Mouse (Mus musculus) neural tube, embryonic 12.5 days (tissue): Measurements from ENCODE around the gene Lrrc15. TPM values are rescaled to one million over a fixed set of nuclear protein-coding genes. Genes with fewer than 3 reads are reported as not detected.

Experiments used
- ATAC-seq: fragments of 200-750 bp; cut with Nextera tagmentation; 2 replicates; pipeline ENCODE4 v1.8.0; 2017; ENCODE audit warnings: low read depth, mild to moderate bottlenecking, moderate TSS enrichment, moderate library complexity; ENCODE audit not compliant: low FRiP score
- H3K27ac ChIP-seq: fragments of 300-500 bp; sonication (generic); 2 replicates; pipeline ENCODE4 v1.5.1; 2016
- H3K27me3 ChIP-seq: fragments of 300-500 bp; sonication (generic); replicated peaks from 2 replicates; pipeline ENCODE4 v1.6.1; 2016; ENCODE audit warnings: mild to moderate bottlenecking
- H3K36me3 ChIP-seq: fragments of 300-500 bp; sonication (generic); 2 replicates; pipeline ENCODE4 v1.6.1; 2016; ENCODE audit warnings: mild to moderate bottlenecking
- H3K4me1 ChIP-seq: fragments of 300-500 bp; sonication (generic); 2 replicates; pipeline ENCODE4 v1.6.1; 2016
- H3K4me2 ChIP-seq: fragments of 300-500 bp; sonication (generic); replicated peaks from 2 replicates; pipeline ENCODE4 v1.6.1; 2016; ENCODE audit warnings: mild to moderate bottlenecking
- H3K4me3 ChIP-seq: fragments of 300-500 bp; sonication (generic); 2 replicates; pipeline ENCODE4 v1.5.1; 2016
- H3K9ac ChIP-seq: fragments of 300-500 bp; sonication (generic); 2 replicates; pipeline ENCODE4 v1.6.1; 2016; ENCODE audit warnings: mild to moderate bottlenecking
- H3K9me3 ChIP-seq: fragments of 300-500 bp; sonication (generic); 2 replicates; pipeline ENCODE4 v1.6.1; 2016; ENCODE audit warnings: mild to moderate bottlenecking
- WGBS: fragments of 180-500 bp; shearing (Covaris S2); methylation state at CpG from one replicate; pipeline ENCODE4 v1.1.7; 2016; 5-methylcytosine and 5-hydroxymethylcytosine counted together
- polyA plus RNA-seq: library from polyadenylated mRNA; unstranded; fragments of >200 nt; fragmentation: Nextera tagmentation; extraction: Ambion mirVana; gene quantifications from 2 replicates; pipeline ENCODE4 v1.2.1, GENCODE M21; 2016

Lrrc15 gene
- polyA plus RNA-seq, 1 experiment from 2014 or later = 0.27 TPM

GRCm38 (mm10) chr16:30271941-30272595 lies 11.0 kb downstream of the Lrrc15 start:
- Histone ChIP-seq H3K4me3 (no peak overlapping the region), H3K27ac (no peak overlapping the region), H3K36me3 (no peaks in the 10 kb centered on the region), H3K27me3 (no peaks in the 10 kb centered on the region; the same call in 1 of the 2 replicates), H3K4me2 (no peak overlapping the region), H3K9me3 (no peaks in the 10 kb centered on the region), H3K9ac (no peak overlapping the region), H3K4me1 (no peaks in the 10 kb centered on the region)
- 74% methylated on average over 6 of the region's 6 CpGs for WGBS
- ATAC-seq = no peak

DNA sequence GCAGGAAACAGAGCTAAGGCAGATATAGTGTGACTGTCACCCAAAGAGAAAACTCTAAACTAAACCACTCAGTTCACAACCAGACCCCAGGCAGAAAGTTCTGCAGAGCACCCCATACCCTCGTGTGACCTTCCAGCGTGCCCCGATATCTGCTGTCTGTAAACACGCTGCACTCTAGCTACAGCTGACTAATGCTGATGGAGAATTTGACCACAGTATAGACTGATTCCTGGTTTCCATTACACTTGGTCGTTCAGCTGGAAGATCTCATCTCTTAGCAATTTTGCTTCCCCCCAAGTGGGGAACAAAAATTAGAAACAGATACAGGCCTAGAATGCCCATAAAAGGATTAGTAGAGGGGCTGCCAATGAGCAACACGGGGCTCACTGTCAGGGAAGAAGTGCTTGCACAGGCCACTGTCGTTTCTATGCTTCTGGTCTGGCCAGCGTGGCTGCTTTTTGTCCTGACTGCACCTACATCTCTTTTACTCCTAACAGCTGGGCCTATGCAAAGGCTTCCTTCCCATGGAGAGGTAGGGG lies 11.8 kb downstream of the Lrrc15 start:
- no peak for ATAC-seq
- no peak overlapping the region for H3K4me3 ChIP-seq
- no peaks in the 10 kb centered on the region for H3K9me3 ChIP-seq
- H3K4me2 ChIP-seq = no peak overlapping the region
- WGBS = 77% methylated on average over 8 of the region's 8 CpGs
- no peaks in the 10 kb centered on the region for H3K4me1 ChIP-seq
- H3K27ac ChIP-seq = no peak overlapping the region
- no peaks in the 10 kb centered on the region for H3K36me3 ChIP-seq
- no peaks in the 10 kb centered on the region for H3K27me3 ChIP-seq
- H3K9ac ChIP-seq = no peak overlapping the region

DNA sequence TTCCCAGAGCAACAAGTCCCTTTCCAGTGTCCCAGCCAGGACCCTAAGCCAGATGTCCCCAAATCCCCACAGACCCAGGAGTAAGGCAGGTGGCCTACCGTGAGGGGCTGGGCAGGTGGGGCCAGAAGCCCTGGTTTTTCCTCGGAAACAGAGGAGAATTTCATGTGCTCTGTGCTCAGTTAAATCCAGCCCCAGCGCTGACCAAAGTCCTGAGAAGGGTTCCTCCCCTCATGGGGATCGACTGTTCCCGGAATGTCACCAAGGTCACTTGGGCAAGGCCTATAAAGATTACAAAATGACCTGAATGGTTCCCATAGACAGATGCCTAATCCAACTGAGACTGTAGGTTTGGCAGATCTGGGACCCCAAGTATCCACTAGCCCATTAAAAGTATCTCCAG lies 15.7 kb downstream of the Lrrc15 start, which contains the start of gene Cpn2:
TSS of gene Cpn2 (minus strand) at position 141 of the 400 bp plus-strand sequence.
- Histone ChIP-seq H3K4me2 (no peak within 1 kb of the TSS), H3K27me3 (no peaks in the 10 kb centered on the region), H3K36me3 (no peaks in the 10 kb centered on the region), H3K9ac (no peak within 1 kb of the TSS), H3K9me3 (no peaks in the 10 kb centered on the region), H3K4me1 (no peaks in the 10 kb centered on the region), H3K4me3 (no peak within 1 kb of the TSS), H3K27ac (no peak within 1 kb of the TSS)
- no peak for ATAC-seq
- 77% methylated on average over 5 of the region's 5 CpGs for WGBS

GRCm38 (mm10) chr16:30266561-30266960 lies 16.5 kb downstream of the Lrrc15 start:
- Histone ChIP-seq H3K9me3 (no peaks in the 10 kb centered on the region), H3K4me3 (no peak overlapping the region), H3K4me2 (no peak overlapping the region), H3K9ac (no peak overlapping the region), H3K4me1 (no peaks in the 10 kb centered on the region), H3K36me3 (no peaks in the 10 kb centered on the region), H3K27me3 (no peaks in the 10 kb centered on the region), H3K27ac (no peak overlapping the region)
- WGBS = 91% methylated on average over 5 of the region's 5 CpGs
- no peak for ATAC-seq

DNA sequence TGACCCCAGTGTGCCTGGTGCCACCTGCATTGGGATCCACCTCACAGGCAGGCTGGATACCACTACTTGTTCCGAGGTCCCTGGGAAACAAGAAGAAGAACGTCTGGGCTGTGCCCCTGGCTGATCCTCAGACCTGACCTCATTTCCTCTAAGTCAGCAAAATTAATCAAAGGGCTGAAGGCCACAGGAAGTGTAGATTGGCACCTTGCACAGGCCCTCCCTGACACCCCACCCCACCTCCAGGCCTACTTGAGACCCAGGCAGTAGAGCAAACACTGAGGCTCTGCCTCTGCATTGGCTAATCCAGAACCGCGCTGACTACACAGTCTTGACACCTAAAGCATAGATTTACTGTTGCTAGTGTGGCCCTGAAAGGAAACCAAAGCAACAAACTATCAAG lies 17.4 kb downstream of the Lrrc15 start:
- Histone ChIP-seq H3K27me3 (no peaks in the 10 kb centered on the region), H3K36me3 (no peaks in the 10 kb centered on the region), H3K4me1 (no peaks in the 10 kb centered on the region), H3K9ac (no peak overlapping the region), H3K4me2 (no peak overlapping the region), H3K4me3 (no peak overlapping the region), H3K27ac (no peak overlapping the region), H3K9me3 (no peaks in the 10 kb centered on the region)
- WGBS = 83% methylated on average over 4 of the region's 4 CpGs
- ATAC-seq = no peak

DNA sequence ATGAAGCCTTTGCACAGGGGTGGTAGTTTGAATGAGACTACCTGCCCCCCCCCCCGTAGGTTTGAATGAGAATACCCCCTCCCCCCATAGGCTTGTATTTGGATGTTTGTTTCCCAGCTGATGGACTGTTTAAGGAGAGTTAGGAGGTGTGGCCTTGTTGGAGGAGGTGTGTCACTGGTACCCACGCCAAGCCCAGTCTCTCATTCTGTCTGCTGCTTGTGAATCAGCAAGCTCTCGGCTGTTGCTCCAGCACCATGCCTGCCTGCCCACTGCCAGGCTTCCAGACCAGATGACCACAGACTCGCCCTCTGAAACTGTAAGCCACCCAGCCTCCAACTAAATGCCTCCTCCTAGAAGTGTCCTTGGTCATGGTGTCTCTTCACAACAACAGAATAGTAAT lies 19.9 kb downstream of the Lrrc15 start:
- H3K9me3 ChIP-seq = no peaks in the 10 kb centered on the region
- H3K27me3 ChIP-seq = no peaks in the 10 kb centered on the region
- H3K4me2 ChIP-seq = no peak overlapping the region
- ATAC-seq = no peak
- H3K4me3 ChIP-seq = no peak overlapping the region
- WGBS = 67% methylated on average over 4 of the region's 4 CpGs
- no peaks in the 10 kb centered on the region for H3K36me3 ChIP-seq
- H3K9ac ChIP-seq = no peak overlapping the region
- no peaks in the 10 kb centered on the region for H3K4me1 ChIP-seq
- H3K27ac ChIP-seq = no peak overlapping the region

DNA sequence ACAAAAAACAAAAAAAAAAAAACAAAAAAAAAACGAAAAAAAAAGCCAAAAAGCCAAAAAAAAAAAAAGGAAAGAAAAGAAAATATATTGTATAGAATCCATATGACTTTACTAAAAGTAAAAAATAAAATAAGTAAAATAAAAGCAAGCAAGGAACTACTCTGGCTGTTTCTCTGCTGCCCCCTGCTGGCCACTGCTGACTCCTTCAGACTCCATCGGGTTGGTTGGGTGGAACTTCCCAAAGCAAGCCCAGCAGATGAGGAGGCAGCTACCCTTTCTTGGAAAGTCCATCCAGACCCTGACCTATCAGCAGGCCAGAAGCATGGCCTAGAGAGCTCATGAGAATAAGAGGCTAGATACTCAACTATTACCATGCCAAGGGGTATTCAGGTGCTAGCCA lies 20.4 kb downstream of the Lrrc15 start:
- H3K27me3 ChIP-seq = no peaks in the 10 kb centered on the region
- H3K9ac ChIP-seq = no peak overlapping the region
- no peaks in the 10 kb centered on the region for H3K4me1 ChIP-seq
- H3K4me2 ChIP-seq = no peak overlapping the region
- H3K36me3 ChIP-seq = no peaks in the 10 kb centered on the region
- H3K27ac ChIP-seq = no peak overlapping the region
- H3K4me3 ChIP-seq = no peak overlapping the region
- WGBS = 0% methylated on average over 2 of the region's 2 CpGs
- ATAC-seq = no peak; the same call in 1 of the 2 replicates
- H3K9me3 ChIP-seq = no peaks in the 10 kb centered on the region

DNA sequence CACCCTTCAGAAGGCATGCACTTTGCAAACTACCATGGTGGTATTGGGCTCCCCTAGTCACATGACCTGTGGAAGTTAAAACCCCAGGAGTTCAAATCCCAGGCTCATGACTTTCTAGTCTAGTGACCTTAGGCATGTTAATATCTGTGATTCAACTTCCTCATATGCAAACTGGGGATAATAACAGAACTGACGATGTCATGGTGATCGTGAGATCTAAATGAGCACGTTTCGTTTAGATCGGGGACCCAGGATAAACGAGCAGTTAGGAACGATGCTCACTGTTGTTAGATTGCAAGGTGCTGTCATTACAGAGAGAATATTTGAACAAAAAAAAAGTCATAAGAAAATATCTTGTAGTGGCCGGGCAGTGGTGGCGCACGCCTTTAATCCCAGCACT lies 20.9 kb downstream of the Lrrc15 start:
- H3K4me1 ChIP-seq = no peaks in the 10 kb centered on the region
- H3K4me2 ChIP-seq = no peak overlapping the region
- H3K27me3 ChIP-seq = no peaks in the 10 kb centered on the region
- 88% methylated on average over 10 of the region's 10 CpGs for WGBS
- no peak for ATAC-seq
- H3K36me3 ChIP-seq = no peaks in the 10 kb centered on the region
- no peak overlapping the region for H3K27ac ChIP-seq
- H3K9ac ChIP-seq = no peak overlapping the region
- no peaks in the 10 kb centered on the region for H3K9me3 ChIP-seq
- no peak overlapping the region for H3K4me3 ChIP-seq

- Histone ChIP-seq H3K36me3 (no peaks in the 10 kb centered on the region), H3K27me3 (no peaks in the 10 kb centered on the region), H3K9me3 (no peaks in the 10 kb centered on the region), H3K27ac (no peak overlapping the region), H3K9ac (no peak overlapping the region), H3K4me1 (no peaks in the 10 kb centered on the region), H3K4me2 (no peak overlapping the region), H3K4me3 (no peak overlapping the region)
- 91% methylated on average over 9 of the region's 9 CpGs for WGBS
- ATAC-seq = no peak
Observed at GRCm38 (mm10) chr16:30261341-30261740, 21.7 kb downstream of the Lrrc15 start.

GRCm38 (mm10) chr16:30260012-30260635 lies 22.9 kb downstream of the Lrrc15 start:
- Histone ChIP-seq H3K4me3 (no peak overlapping the region), H3K9ac (no peak overlapping the region), H3K36me3 (no peaks in the 10 kb centered on the region), H3K9me3 (no peaks in the 10 kb centered on the region), H3K27me3 (no peaks in the 10 kb centered on the region), H3K4me2 (no peak overlapping the region), H3K4me1 (no peaks in the 10 kb centered on the region), H3K27ac (no peak overlapping the region)
- no peak for ATAC-seq
- WGBS = 92% methylated on average over 15 of the region's 15 CpGs

GRCm38 (mm10) chr16:30259444-30259843 lies 23.6 kb downstream of the Lrrc15 start:
- Histone ChIP-seq H3K4me3 (no peak overlapping the region), H3K4me2 (no peak overlapping the region), H3K9ac (no peak overlapping the region), H3K27ac (no peak overlapping the region), H3K27me3 (no peaks in the 10 kb centered on the region), H3K4me1 (no peaks in the 10 kb centered on the region), H3K9me3 (no peaks in the 10 kb centered on the region), H3K36me3 (no peaks in the 10 kb centered on the region)
- WGBS = 87% methylated on average over 10 of the region's 10 CpGs
- ATAC-seq = no peak

GRCm38 (mm10) chr16:30258441-30258840 lies 24.6 kb downstream of the Lrrc15 start:
- H3K9me3 ChIP-seq = no peaks in the 10 kb centered on the region
- H3K27me3 ChIP-seq = no peaks in the 10 kb centered on the region
- no peaks in the 10 kb centered on the region for H3K36me3 ChIP-seq
- H3K4me1 ChIP-seq = no peaks in the 10 kb centered on the region
- H3K27ac ChIP-seq = no peak overlapping the region
- no peak overlapping the region for H3K4me3 ChIP-seq
- no peak for ATAC-seq
- H3K9ac ChIP-seq = no peak overlapping the region
- H3K4me2 ChIP-seq = no peak overlapping the region
- 89% methylated on average over 7 of the region's 7 CpGs for WGBS

DNA sequence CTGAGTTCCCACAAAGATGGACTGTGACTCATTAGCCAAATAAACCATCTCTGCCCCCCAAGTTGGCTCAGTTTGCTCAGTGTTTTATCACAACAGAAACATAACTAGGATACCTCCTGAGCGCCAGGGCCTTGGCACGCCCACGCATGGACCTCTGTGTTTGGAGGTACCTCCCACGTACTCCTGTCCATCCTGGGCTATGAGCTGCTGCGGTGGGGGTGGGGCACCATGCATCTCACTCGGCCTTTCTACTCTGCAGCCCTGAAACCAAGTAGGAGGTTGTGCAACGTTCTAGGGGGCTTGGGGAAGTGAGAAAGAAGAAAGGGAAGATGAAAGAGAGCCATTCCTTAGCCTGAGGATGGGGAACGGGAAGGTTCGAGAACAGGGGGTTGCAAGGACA lies 25.3 kb downstream of the Lrrc15 start:
- Histone ChIP-seq H3K27ac (no peak overlapping the region), H3K9me3 (no peaks in the 10 kb centered on the region), H3K4me2 (no peak overlapping the region), H3K4me1 (no peaks in the 10 kb centered on the region), H3K27me3 (no peaks in the 10 kb centered on the region), H3K4me3 (no peak overlapping the region), H3K9ac (no peak overlapping the region), H3K36me3 (no peaks in the 10 kb centered on the region)
- WGBS = 83% methylated on average over 9 of the region's 9 CpGs
- no peak for ATAC-seq
